Mouse (Mus musculus): ENCODE measurements around the gene Ptcd1. TPM values are rescaled to one million over a fixed set of nuclear protein-coding genes. Genes with fewer than 3 reads are reported as not detected.
"Not testable (repeated sequence)": the region's sequence is repeated elsewhere in the genome, so short reads cannot be mapped to it uniquely, and the experiment has no call there.

The Ptcd1 gene
- total RNA-seq, 2 experiments from 2014 or later = 23.6 to 24.7 TPM

DNA sequence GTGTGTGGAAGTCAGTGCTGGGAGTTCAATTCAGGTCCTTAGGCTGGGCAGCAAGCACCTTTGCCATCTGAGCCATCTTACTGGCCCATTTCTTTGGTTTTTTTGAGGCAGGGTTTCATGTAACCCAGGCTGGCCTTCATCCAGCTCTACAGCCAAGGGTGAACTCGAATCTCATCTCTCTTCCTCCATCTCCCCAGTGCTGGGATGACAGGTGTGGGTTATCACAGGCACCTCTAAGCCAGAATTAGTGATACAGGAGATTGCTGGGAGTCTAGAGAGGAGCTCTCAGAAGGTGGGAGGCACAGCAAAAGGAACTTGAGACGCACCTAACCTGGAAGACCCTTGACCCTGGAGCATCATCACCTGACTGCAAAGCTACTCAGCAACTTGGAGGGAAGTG is 53.5 kb downstream of the Ptcd1 start:
- DNase-seq = no peak

DNA sequence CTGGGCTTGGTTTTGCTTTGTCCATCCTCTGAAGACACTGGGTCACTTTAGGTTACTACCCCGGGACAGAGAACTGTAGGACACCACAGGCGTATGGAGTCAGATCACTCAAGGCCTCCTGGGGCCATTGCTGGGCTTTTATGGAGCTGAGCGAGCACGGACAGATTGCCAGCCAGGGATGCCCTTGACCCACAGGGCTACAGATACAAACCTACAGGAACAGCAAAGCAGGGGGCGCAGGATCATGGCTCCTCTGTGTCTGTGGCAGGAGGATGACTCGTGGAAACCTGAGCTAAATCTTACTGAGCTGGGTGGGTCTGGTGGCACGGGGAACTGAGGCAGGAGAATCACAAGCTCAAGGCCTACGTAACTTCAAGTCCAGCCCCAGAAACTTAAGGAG is 54.3 kb downstream of the Ptcd1 start:
- DNase-seq = no peak

DNA sequence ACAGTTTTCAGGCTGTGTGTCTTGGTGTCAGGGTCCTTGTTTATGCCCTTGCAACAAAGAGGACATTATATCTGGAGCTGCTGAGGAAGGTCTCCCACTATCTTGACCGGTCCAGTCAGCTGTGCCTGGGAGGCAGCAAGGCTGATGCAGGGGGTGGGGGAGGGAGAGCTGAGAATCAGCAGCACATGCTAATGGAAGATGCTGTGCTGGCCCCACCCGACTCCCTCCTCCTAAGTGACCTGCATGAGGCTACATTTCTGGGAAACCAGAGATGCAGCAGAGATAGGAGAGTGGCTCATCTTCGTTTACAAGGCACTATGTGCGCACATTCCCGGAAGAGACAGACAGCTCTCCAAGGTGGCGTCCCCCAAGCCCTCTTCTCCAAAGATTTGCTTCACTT is 56.5 kb downstream of the Ptcd1 start:
- DNase-seq = no peak

DNA sequence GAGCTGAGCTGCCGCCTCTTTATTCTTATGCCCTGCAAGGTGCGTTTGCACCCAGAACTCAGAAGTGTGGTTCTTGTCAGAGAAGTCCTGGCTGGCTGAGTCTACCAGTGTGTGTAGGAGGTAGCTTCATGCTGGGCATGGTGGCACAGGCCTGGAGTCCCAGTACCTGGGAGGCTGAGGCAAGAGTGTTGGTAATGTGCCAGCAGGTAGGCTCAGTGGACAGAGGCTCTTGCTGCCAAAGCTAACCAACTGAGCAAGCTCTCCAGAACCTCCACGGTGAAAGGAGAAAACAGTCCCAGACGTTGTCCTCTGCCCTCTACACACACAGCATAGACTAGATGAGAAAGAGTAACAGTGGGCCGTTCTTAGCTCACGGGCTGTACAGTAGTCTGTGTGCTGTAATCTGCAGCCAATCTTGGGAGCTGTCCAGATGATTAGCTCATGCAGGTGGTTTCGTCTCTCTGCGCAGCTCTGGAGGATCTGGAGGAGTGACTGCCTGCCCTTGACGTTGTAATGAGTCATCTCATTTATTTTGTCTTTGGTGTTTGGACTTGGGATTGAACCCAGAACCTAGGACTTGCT is 61.1 kb downstream of the Ptcd1 start:
- DNase-seq = no peak

DNA sequence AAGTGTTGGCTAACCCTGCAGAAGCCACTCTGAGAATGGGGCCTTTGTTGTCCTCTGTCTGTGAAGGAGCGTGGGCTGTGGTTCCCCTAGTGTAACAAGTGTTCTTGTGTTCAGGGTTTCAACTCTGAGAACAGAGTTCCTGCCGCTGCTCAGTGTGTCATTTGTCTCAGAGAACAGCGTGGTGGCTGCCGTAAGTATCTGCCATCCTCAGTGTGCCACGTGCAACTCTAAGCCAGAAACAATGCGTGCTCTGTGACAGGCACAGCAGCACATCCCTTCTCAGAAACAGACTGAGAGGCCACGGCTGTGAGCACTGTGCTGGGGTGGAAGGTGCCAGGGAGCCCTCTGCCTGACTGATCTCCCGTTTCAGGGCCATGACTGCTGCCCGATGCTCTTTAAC is 62.6 kb downstream of the Ptcd1 start:
- DNase-seq = peak; percentile 34 to 51

DNA sequence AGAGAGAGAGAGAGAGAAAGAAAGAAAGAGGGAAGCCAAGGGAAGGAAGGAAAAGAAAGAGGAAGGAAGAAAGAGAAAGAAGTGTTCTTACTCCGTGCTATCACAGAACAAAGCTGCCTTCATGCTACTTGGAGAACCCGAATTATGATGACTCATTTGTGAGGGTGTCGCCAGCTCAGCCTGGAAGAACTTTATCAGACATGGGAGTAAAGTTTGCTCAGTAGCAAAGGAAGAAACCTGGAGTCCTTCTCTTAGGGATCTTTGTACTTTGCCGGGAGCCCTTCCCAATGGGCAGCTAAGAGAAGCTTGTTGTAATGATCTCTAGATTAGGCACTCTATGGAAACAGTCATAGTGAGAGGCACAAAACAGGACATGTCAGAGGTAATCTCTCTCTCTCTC is 64.2 kb downstream of the Ptcd1 start:
- no peak for DNase-seq

DNA sequence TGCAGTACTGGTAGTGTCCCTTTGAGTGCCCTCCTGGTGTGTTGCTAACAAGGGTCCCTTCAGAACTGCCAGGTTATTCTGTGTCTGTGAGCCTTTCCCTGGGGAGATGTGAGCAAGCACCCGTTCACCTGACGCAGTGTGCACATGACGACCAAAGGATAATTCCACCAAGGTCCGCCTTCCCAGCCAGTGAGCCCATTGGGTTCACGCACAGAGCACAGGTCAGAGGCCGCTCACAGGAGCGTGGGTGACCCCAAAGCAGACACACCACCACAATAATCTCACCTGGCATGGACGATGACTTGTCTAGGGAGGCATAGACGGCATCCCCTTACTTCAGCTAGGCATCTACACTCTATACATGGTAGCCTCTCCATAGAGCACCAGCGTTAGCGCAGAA is 65.5 kb downstream of the Ptcd1 start:
- DNase-seq = not testable (repeated sequence)

DNA sequence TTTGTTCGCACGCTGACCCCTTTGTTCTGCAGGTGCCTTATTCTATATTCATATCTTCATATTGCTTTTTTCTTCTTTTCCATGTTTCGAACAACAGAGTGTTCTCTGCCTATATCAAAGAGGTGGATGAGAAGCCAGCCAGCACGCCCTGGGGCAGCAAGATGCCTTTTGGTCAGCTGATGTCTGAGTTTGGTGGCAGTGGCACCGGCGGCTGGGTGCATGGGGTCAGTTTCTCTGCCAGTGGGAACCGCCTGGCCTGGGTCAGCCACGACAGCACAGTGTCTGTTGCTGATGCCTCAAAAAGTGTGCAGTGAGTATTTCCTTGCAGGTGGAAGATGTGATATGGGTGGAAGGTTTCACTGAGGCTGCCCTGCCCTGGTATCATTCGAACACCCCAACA is 65.9 kb downstream of the Ptcd1 start:
- DNase-seq = no peak

DNA sequence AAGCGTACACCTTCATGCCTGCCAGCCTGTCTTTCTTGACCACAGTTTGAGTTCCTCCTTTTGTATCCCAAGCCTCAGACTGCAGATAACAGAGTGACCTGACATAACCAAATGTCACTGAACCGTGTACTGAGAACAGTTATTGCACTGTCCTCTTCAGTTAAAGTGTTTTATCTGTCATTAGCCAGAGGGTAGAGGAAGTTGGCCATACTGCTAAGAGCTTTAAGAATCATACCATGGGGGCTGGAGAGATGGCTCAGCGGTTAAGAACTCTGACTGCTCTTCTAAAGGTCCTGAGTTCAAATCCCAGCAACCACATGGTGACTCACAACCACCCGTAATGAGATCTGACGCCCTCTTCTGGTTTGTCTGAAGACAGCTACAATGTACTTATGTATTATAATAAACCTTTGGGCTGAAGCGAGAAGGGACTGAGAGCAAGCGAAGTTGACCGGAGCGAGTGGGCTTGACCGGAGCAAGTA is 68.5 kb downstream of the Ptcd1 start:
- no peak for DNase-seq

Other genes with a start within 250 kb of the Ptcd1 start
- 10 to 100 TPM; 28.7 to 29.9 TPM for gene Smurf1, start 201.3 kb downstream of the Ptcd1 start, total RNA-seq (2021)
- gene Gm4871, start 134.4 kb downstream of the Ptcd1 start, total RNA-seq (2021) = not detected
- not detected for gene 1700018F24Rik, start 124.1 kb downstream of the Ptcd1 start, total RNA-seq (2021)
- gene Arpc1a, start 83.3 kb downstream of the Ptcd1 start, total RNA-seq (2021) = 100 to 1,000 TPM; 248 to 263 TPM
- gene Kpna7, start 83.1 kb downstream of the Ptcd1 start, total RNA-seq (2021) = not detected
- 10 to 100 TPM; 23.4 to 26.9 TPM for gene Arpc1b, start 52.9 kb downstream of the Ptcd1 start, total RNA-seq (2021)
- 10 to 100 TPM; 88.8 to 94.5 TPM for gene Pdap1, start 26.9 kb downstream of the Ptcd1 start, total RNA-seq (2021)
- gene Bud31, start 26.7 kb downstream of the Ptcd1 start, total RNA-seq (2021) = 10 to 100 TPM; 74.3 to 76.2 TPM
- 10 to 100 TPM; 23.0 to 23.4 TPM for gene Cpsf4, start 105 bp upstream of the Ptcd1 start, total RNA-seq (2021)
- gene Atp5j2, start 25.0 kb upstream of the Ptcd1 start, total RNA-seq (2021) = 100 to 1,000 TPM; 262 to 270 TPM
- gene Zkscan14, start 34.8 kb upstream of the Ptcd1 start, total RNA-seq (2021) = 10 to 100 TPM; 11.0 to 11.5 TPM
- gene Zkscan5, start 37.5 kb upstream of the Ptcd1 start, total RNA-seq (2021) = 10 to 100 TPM; 10.8 to 11.4 TPM
- 10 to 100 TPM; 24.4 to 27.4 TPM for gene Zfp655, start 64.6 kb upstream of the Ptcd1 start, total RNA-seq (2021)
- 10 to 100 TPM; 17.2 to 19.5 TPM for gene Zscan25, start 113.4 kb upstream of the Ptcd1 start, total RNA-seq (2021)
- not detected for gene Cyp3a57, start 178.2 kb upstream of the Ptcd1 start, total RNA-seq (2021)

Data from layer of hippocampus, postnatal 36 days (tissue).